Mouse (Mus musculus) G1E (cell line): ENCODE measurements around the gene Zbtb32. TPM values are rescaled to one million over a fixed set of nuclear protein-coding genes. Genes with fewer than 3 reads are reported as not detected.
A peak's percentile ranks its signal among the peaks of the same experiment; 100 is the strongest.

Experiments used
- ATAC-seq: 2 replicates; pipeline ENCODE4 v1.8.0; 2016; ENCODE audit warnings: mild to moderate bottlenecking; ENCODE audit not compliant: insufficient number of reproducible peaks, poor library complexity, low FRiP score, severe bottlenecking; ENCODE audit errors: extremely low read depth
- DNase-seq: peaks from one replicate; pipeline ENCODE4 v3.0.0; 2012; ENCODE audit warnings: low spot score
- H3K27me3 ChIP-seq: 2 replicates; pipeline ENCODE4 v1.6.1; 2012; ENCODE audit warnings: mild to moderate bottlenecking, low read length, inconsistent platforms; ENCODE audit not compliant: insufficient read depth
- H3K36me3 ChIP-seq: replicated peaks from 2 replicates; pipeline ENCODE3; 2012; ENCODE audit warnings: mild to moderate bottlenecking, inconsistent platforms
- H3K4me1 ChIP-seq: 2 replicates; pipeline ENCODE4 v1.6.1; 2012; ENCODE audit warnings: low read depth, low read length, inconsistent platforms, mixed read lengths; ENCODE audit not compliant: insufficient read depth
- H3K4me3 ChIP-seq: 2 replicates; pipeline ENCODE4 v1.5.1; 2012; ENCODE audit warnings: low read depth, mild to moderate bottlenecking, inconsistent platforms, low read length, moderate library complexity, mixed read lengths
- H3K9me3 ChIP-seq: replicated peaks from 2 replicates; pipeline ENCODE4 v1.6.1; 2012; ENCODE audit warnings: inconsistent platforms
- CTCF ChIP-seq: IDR thresholded peaks from 2 replicates; pipeline ENCODE4 v1.5.1; 2012; ENCODE audit warnings: low read depth, low read length, inconsistent platforms, mixed read lengths
- GATA1 ChIP-seq: IDR thresholded peaks from 2 replicates; pipeline ENCODE4 v1.6.1; 2012; ENCODE audit warnings: borderline replicate concordance, low read length, inconsistent platforms, mixed read lengths
- GATA2 ChIP-seq: IDR thresholded peaks from 2 replicates; pipeline ENCODE4 v1.6.1; 2012; ENCODE audit warnings: low read depth, low read length, inconsistent platforms, borderline replicate concordance
- POLR2AphosphoS5 ChIP-seq: IDR thresholded peaks from 2 replicates; pipeline ENCODE4 v1.6.1; 2012; ENCODE audit warnings: low read depth, low read length, inconsistent platforms; ENCODE audit not compliant: insufficient replicate concordance
- TAL1 ChIP-seq: conservative IDR thresholded peaks from 2 replicates; pipeline ENCODE4 v1.6.1; 2012; ENCODE audit warnings: low read depth, low read length, inconsistent platforms, mixed read lengths
- polyA plus RNA-seq: library from polyadenylated mRNA; stranded (reverse); fragments of >175 nt; gene quantifications from 2 replicates; pipeline ENCODE4 v1.2.3, GENCODE M21; 2012
- total RNA-seq, 2 experiments: library from RNA; stranded (forward) in 1 of 2; stranded (reverse) in 1 of 2; fragments of 200-1000 nt in 1 of 2; fragments of >200 nt in 1 of 2; fragmentation: Nextera tagmentation in 1 of 2; gene quantifications; 2 replicates each; pipeline ENCODE4 v1.2.3; 2014 to 2017

Gene Zbtb32
- total and polyA plus RNA-seq, 3 experiments = 0.05 to 0.30 TPM; not detected in 1

DNA sequence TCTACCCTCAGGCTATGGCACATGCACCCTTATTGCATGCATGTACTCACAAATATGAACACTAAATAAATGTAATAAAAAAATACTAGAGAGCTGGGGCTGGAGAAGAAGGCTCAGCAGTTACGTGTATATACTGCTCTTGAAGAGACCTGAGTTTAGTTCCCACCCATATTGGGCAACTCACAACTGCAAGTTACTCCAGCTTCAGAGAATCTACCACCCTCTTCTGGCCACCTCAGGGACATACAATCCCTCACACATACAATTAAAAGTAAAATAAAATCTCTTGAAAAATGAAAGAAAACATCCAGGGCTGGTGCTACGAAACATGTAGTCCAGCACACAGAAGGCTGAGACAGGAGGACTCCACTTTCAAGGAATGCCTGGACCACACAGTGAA lies 15.7 kb upstream of the Zbtb32 start:
- TF ChIP-seq GATA2 = no peak
- TF ChIP-seq GATA1 = no peak
- TF ChIP-seq TAL1 = no peak
- TF ChIP-seq POLR2AphosphoS5 = no peak
- no peak for TF ChIP-seq CTCF
- Histone ChIP-seq H3K4me1 (peaks cover 18% of the 10 kb centered on the region), H3K36me3 (peaks cover 71% of the 10 kb centered on the region), H3K27me3 (no peaks in the 10 kb centered on the region), H3K4me3 (no peak overlapping the region), H3K9me3 (no peaks in the 10 kb centered on the region)
- ATAC-seq (no peak), DNase-seq (no peak)

DNA sequence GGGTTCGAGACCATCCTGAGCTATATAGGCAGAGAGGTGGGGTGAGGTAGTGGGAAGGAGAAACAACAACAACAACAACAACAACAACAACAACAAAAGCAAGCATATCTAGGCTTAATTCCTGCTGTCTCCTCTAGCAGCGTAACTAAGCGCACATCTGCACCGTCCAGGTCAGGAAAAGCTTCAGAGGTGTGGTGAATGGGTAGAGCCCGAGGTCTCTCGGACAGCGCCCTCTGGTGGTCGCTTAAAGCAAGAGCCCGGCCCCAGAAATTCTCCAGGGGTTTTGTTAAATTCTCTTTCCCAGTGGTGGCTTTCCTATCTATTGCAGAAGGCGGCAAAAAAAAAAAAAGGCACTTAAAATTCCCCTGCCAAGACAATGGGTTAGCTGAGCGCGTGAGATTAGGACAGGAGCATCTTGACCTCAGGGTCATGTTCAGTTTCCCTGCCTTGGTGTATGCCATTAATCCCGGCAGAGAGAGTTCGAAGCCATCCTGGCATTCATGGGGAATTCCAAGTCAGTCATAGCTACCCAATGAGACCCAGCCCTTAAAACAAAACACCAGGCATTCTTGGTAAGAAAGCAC lies 14.9 kb upstream of the Zbtb32 start:
- no peak overlapping the region for H3K4me3 ChIP-seq
- TF ChIP-seq CTCF (peak; percentile 51), GATA2 (no peak)
- DNase-seq = peak; percentile 42

DNA sequence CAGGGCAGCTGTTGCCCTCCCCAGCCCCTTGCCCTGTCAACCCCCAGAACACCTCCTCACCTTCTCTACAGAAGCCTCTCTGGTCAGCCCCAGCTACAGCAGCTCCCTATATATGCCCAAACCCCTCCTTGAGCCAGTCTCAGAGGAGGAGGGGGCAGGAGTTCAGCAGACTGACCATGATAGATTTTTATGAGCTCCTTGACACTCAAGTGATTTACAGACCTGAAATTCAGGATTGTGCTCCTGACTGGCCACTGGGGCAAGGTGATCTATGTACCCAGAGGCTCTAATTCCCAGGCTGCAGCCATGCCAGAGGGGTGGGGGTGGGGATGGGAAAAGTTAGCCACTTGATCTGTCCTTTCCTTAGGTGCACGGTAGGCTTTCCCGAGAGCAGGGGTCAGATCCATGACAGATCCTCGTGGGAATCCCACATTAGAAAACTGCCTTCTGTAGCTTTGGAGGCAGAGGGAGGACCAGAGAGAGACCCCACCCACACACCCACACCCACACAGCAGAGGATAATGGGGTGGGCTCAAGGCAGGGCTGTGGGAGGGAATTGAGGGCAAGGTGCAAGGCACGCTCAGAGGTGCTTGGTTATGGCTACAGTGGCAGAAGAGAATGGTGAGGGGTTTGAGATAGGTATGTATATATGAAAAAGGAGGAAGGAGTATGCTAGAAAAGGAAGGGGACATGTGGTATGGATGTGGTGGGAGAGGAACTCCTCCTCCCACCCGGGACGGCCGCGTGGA lies 14.1 kb upstream of the Zbtb32 start, which contains the start of gene Upk1a:
Gene Upk1a, minus strand, starts transcription at position 194 of the 749 bp plus-strand sequence.
- Histone ChIP-seq H3K27me3 (no peaks in the 10 kb centered on the region), H3K36me3 (peaks cover 59% of the 10 kb centered on the region), H3K4me3 (no peak within 1 kb of the TSS), H3K4me1 (peaks cover 15% of the 10 kb centered on the region), H3K9me3 (no peaks in the 10 kb centered on the region)
- TF ChIP-seq CTCF (no peak), TAL1 (no peak), GATA2 (no peak), GATA1 (no peak), POLR2AphosphoS5 (no peak)
- DNase-seq (no peak), ATAC-seq (no peak)

More for the DNA sequence above, 14.9 kb upstream of the Zbtb32 start:
- H3K9me3 ChIP-seq = no peaks in the 10 kb centered on the region
- H3K36me3 ChIP-seq = peaks cover 65% of the 10 kb centered on the region
- peaks cover 12% of the 10 kb centered on the region for H3K4me1 ChIP-seq
- no peaks in the 10 kb centered on the region for H3K27me3 ChIP-seq
- ATAC-seq = peak; percentile 40; the same call in 1 of the 2 replicates

DNA sequence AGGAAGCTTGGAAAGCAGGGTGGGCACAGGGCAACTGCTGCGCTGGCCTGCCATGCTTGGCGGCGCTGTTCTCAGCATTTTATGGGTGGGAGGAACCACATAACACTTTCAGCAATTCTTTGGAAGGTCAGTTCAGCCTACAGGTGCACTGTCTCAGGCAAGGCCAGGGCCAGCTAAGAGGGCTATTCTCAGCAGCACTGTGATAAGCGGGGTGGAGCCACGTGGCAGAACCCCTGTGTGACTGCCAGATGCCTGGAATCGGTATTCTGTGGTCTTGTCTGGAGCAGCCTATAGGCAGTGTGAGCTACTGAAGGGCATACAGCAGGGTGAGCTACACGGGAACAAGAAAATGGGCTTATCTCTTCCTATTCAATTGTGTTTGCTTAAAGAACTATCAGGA lies 11.3 kb upstream of the Zbtb32 start:
- Histone ChIP-seq H3K36me3 (peaks cover 37% of the 10 kb centered on the region), H3K27me3 (no peaks in the 10 kb centered on the region), H3K4me1 (peaks cover 11% of the 10 kb centered on the region), H3K9me3 (no peaks in the 10 kb centered on the region), H3K4me3 (no peak overlapping the region)
- ATAC-seq (no peak), DNase-seq (no peak)
- TF ChIP-seq POLR2AphosphoS5 = no peak
- no peak for TF ChIP-seq TAL1
- TF ChIP-seq GATA2 = no peak
- TF ChIP-seq CTCF = no peak
- no peak for TF ChIP-seq GATA1

DNA sequence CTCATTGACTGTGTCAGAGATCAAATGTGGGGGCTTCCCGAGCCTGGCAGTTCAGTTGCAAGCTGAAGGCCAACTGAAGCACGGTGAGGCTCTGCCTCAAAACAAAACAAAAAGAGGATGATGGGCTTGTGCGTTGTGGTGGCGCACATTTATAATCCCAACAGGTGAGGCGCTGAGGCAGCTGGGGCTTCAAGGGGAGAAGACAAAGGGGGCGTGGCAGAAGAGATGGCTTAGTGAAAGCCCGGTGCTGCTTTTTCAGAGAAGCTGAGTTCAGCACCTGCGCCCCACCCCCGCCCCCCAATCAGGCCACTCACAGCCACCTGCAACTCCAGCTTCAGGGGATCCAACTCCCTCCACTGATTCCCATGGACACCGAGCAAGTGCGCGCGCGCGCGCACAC lies 9.8 kb upstream of the Zbtb32 start:
- H3K36me3 ChIP-seq = peaks cover 38% of the 10 kb centered on the region
- TF ChIP-seq CTCF = no peak
- no peak for TF ChIP-seq GATA2
- TF ChIP-seq TAL1 = no peak
- TF ChIP-seq GATA1 = no peak
- no peak for TF ChIP-seq POLR2AphosphoS5
- H3K9me3 ChIP-seq = no peaks in the 10 kb centered on the region
- no peaks in the 10 kb centered on the region for H3K27me3 ChIP-seq
- no peak overlapping the region for H3K4me3 ChIP-seq
- peaks cover 9% of the 10 kb centered on the region for H3K4me1 ChIP-seq
- DNase-seq (no peak), ATAC-seq (no peak)

DNA sequence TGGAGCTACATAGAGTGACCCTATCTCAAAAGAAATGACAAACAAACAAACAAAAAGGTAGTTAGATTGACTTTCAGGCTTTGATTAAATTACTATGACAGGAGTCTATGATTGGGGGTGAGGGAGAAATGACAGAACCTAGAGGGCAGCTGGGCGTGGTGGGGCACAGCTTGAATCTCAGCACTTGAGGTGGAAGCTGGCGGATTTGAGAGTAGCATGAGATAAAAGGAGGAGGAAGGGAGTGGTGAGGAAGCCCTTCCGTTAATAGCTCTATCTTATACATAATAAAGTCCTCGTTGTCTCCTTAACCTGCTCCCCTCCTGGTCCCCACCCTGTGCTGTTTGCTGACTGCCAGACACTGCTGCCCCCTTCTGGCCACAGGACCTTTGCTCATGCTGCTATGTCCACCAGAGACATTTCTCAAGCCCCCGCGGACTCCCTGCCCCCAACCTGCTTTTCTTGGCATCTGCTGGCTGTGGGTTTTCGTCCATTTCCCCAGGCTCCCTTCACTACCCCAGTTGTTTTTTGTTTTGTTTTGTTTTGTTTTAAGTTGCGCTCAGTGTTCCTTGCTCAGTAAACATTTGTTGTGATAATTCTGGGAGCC lies 9.1 kb upstream of the Zbtb32 start:
- TF ChIP-seq TAL1 (no peak), CTCF (no peak; the same call in 1 of the 2 replicates), GATA1 (no peak), POLR2AphosphoS5 (no peak), GATA2 (no peak)
- H3K4me1 ChIP-seq = peaks cover 6% of the 10 kb centered on the region; the same call in 1 of the 2 replicates
- H3K36me3 ChIP-seq = peaks cover 40% of the 10 kb centered on the region
- DNase-seq (peak; percentile 53), ATAC-seq (peak; percentile 34; the same call in 1 of the 2 replicates)
- H3K4me3 ChIP-seq = no peak overlapping the region
- H3K9me3 ChIP-seq = no peaks in the 10 kb centered on the region
- no peaks in the 10 kb centered on the region for H3K27me3 ChIP-seq
